Mouse (Mus musculus) cortical plate, adult 2 months (tissue): ENCODE measurements at regions not wholly inside any gene's neighbourhood (a gene's known extent, or its start where the extent isn't known, plus 50 kb on each side); places are given as distances from the start of the nearest gene placed in this dataset.

Experiments used
- CTCF ChIP-seq: fragments of 200-500 bp; IDR thresholded peaks from 2 replicates; pipeline ENCODE4 v1.5.1; 2011; ENCODE audit warnings: mild to moderate bottlenecking, control low read depth, low read length; ENCODE audit not compliant: insufficient read depth; ENCODE audit errors: extremely low read depth
- POLR2A ChIP-seq: fragments of 200-500 bp; IDR thresholded peaks from 2 replicates; pipeline ENCODE4 v1.6.1; 2011; ENCODE audit warnings: mild to moderate bottlenecking, low read length, control low read depth; ENCODE audit not compliant: insufficient read depth; ENCODE audit errors: extremely low read depth

GRCm38 (mm10) chr12:26176231-26176662, 238.8 kb downstream of the Rnf144a start:
- TF ChIP-seq CTCF (no peak), POLR2A (no peak)
